Mouse (Mus musculus): ENCODE data around the gene Bag3. TPM values are rescaled to one million over a fixed set of nuclear protein-coding genes. Genes with fewer than 3 reads are reported as not detected.

The Bag3 gene
- total RNA-seq (2018; cell fraction: chromatin; rRNA removed), result 10 to 100 TPM in 6 of 26 experiments, 1 to 10 TPM in 20; 4.2 to 16.7 (median 7.7) TPM
- 10 to 100 TPM; 20.9 to 42.1 (median 31.0) TPM for total RNA-seq (2018; cell fraction: cytosol; rRNA removed)
- total RNA-seq (2018; cell fraction: nucleus; rRNA removed), result 10 to 100 TPM in 25 of 26 experiments, 1 to 10 TPM in 1; 8.2 to 29.9 (median 16.8) TPM
- 25.9 to 48.6 TPM (median 33.9 TPM) in 3 replicates for polyA plus RNA-seq (2018)

DNA sequence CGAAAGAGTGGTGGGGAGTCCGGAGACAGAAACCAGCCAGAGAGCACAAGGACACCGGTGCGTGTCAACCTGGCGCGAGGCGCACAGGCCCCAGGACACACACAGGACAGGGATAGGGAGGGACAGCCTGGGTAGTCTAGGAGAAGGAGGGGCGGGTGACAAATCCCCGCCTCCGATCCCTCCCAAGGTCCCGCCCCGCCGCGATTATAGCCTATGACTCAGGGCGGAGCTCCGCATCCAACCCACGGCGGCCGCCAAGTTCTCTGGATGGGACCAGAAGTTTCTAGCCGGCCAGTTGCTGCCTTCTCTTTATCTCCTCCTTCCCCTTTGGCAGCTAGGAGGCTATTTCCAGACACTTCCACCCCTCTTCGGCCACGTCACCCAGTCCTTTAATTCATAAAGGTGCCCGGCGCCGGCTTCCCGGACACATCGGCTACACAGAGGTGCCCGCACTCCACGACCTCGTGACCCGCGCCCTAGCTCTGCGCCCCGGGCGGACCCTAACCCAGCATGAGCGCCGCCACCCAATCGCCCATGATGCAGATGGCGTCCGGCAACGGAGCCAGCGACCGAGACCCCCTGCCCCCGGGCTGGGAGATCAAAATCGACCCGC lies at the start of gene Bag3:
Gene Bag3 (plus strand): TSS at position 268 of the 613 bp plus-strand sequence.
- Histone ChIP-seq H3K79me2 (ENCODE audit: inconsistent target) (peaks cover 41% of the 10 kb centered on the region), H3K36me3 (ENCODE audit: inconsistent target) (no peaks in the 10 kb centered on the region), H3K4me3 (ENCODE audit: inconsistent target) (peak within 1 kb of the TSS; percentile 54), H3K27ac (peak within 1 kb of the TSS; percentile 57)
- WGBS (ENCODE audit: missing documents), result under 1% methylated on average over 45 of the region's 46 CpGs

DNA sequence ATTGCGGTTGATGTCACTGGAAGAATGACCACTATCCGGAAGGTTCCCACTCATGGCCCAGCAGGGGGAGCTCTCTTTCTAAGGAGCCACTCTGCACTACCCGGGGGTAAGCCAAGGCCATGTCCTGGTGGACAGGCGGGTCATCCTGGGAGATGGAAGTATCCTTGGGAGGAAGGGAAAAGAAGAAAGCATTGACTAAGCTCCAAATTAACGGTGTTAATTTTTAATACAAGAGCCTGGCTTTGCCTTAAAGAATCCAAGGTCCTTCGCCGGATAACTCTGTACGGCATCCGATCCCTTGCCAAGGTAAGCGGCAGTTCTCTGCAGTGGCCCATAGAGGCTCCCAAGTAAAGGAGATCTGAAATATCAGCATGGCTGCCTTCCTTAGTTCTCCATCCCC lies 49.1 kb upstream of the Bag3 start:
- H3K79me2 ChIP-seq (ENCODE audit: inconsistent target), result no peaks in the 10 kb centered on the region
- H3K36me3 ChIP-seq (ENCODE audit: inconsistent target), result no peaks in the 10 kb centered on the region
- H3K4me3 ChIP-seq (ENCODE audit: inconsistent target), result no peak overlapping the region
- H3K27ac ChIP-seq, result no peak overlapping the region
- WGBS (ENCODE audit: missing documents), result 67% methylated on average over 10 of the region's 10 CpGs

DNA sequence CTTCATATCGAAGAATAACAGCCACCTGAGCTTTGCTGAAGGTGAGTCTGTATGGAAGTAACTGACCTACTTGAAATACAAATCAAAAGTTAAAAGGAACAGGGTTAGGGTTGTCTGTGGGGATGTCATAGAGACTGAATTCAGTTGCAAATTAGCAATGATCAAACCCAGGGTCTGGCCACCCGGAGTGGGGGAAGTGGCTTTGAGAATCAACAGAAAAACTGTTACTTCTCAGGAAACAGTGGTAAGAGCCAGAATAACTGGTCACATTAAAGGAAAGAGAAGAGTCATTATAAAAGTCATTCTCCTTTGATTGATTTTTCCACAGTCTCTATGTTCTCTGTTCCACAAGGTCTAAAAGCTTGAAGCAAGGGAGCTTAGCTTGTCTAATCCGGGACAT lies 34.4 kb upstream of the Bag3 start:
- WGBS (ENCODE audit: missing documents), result 91% methylated on average over 3 of the region's 3 CpGs
- Histone ChIP-seq H3K4me3 (ENCODE audit: inconsistent target) (no peak overlapping the region), H3K36me3 (ENCODE audit: inconsistent target) (no peaks in the 10 kb centered on the region), H3K79me2 (ENCODE audit: inconsistent target) (no peaks in the 10 kb centered on the region), H3K27ac (no peak overlapping the region)

DNA sequence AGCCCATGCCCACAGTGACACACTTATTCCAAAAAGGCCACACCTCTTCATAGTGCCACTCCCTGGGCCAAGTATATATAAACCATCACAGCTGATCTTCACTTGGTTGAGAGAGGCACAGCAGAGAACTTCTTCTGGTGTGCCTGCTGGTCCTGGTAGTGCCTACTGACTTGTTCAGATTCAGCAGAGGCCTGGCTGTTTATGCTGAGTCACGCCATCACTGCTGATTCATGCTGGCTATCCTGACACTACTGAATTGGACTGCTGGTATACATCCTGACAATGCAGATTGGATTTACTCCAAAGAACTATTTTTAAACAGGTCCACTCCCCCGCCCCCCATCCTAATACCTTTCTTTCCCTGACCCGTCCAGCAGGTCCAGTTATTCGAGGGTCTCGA lies 28.9 kb upstream of the Bag3 start:
- H3K79me2 ChIP-seq (ENCODE audit: inconsistent target), result no peaks in the 10 kb centered on the region
- H3K36me3 ChIP-seq (ENCODE audit: inconsistent target), result no peaks in the 10 kb centered on the region
- no peak overlapping the region for H3K4me3 ChIP-seq (ENCODE audit: inconsistent target)
- WGBS (ENCODE audit: missing documents), result 95% methylated on average over 5 of the region's 5 CpGs
- H3K27ac ChIP-seq, result no peak overlapping the region

DNA sequence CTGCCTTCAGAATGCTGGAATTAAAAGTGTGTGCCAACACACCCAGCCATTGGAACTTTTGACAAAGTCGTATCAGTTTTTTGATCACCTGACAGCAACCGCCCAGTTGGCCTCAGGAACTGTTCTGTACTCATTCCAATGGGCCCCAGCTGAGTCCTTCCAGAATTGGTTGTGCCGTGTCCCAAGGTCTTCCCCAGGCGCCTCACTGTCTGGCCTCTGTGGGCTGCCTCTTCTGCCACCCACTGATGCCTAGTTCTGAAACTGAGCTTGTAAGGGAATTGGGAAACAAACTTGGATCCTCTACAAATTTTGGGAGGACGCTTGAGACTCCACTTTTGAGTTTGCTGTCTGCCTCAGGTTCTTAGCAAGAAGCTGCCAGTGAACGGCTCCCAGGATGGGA lies 23.6 kb upstream of the Bag3 start:
- Histone ChIP-seq H3K36me3 (ENCODE audit: inconsistent target) (no peaks in the 10 kb centered on the region), H3K79me2 (ENCODE audit: inconsistent target) (no peaks in the 10 kb centered on the region), H3K4me3 (ENCODE audit: inconsistent target) (no peak overlapping the region), H3K27ac (no peak overlapping the region)
- 89% methylated on average over 6 of the region's 6 CpGs for WGBS (ENCODE audit: missing documents)

DNA sequence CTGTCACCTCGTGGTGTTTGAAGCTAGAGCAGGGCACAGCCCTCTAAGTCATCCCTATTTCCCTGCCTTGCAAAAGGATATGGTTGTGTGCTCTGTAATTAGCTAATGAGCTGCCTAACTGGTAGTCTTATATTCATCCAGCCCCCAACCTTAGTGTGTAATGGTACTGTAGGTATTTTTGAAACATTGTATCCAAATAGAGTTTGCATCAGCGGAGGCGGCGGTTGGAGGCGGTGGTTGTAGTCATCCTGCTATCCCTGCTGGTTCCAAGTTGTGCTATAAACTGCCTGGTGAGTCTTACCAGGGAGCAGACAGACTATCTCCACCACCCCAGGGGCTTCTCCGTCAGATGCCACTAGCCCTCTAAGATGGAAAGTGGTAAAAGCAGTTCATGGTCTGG lies 19.3 kb upstream of the Bag3 start:
- WGBS (ENCODE audit: missing documents), result 92% methylated on average over 6 of the region's 6 CpGs
- no peak overlapping the region for H3K4me3 ChIP-seq (ENCODE audit: inconsistent target)
- no peaks in the 10 kb centered on the region for H3K79me2 ChIP-seq (ENCODE audit: inconsistent target)
- no peak overlapping the region for H3K27ac ChIP-seq
- no peaks in the 10 kb centered on the region for H3K36me3 ChIP-seq (ENCODE audit: inconsistent target)

DNA sequence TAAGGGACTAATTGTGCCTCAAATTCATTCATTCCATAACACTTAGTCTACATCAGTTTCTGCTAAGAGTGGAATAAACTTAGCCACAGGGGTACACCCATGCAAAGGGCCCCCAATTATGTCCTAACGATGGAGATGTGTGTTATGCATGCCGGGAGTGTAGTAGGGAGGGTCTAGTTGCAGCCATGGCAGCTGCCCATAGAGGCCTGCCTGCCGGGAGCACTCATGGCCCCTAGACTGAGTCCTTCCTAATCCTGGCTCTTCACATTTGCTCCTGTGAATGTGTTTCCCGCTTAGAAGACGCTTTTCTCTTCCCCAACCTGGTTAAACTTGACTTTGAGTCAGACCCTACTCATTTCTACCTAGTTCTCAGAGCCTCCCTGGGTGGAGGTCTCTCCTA lies 11.5 kb upstream of the Bag3 start:
- Histone ChIP-seq H3K27ac (no peak overlapping the region), H3K79me2 (ENCODE audit: inconsistent target) (no peaks in the 10 kb centered on the region), H3K4me3 (ENCODE audit: inconsistent target) (no peak overlapping the region), H3K36me3 (ENCODE audit: inconsistent target) (no peaks in the 10 kb centered on the region)
- WGBS (ENCODE audit: missing documents), result 94% methylated on average over 5 of the region's 5 CpGs

DNA sequence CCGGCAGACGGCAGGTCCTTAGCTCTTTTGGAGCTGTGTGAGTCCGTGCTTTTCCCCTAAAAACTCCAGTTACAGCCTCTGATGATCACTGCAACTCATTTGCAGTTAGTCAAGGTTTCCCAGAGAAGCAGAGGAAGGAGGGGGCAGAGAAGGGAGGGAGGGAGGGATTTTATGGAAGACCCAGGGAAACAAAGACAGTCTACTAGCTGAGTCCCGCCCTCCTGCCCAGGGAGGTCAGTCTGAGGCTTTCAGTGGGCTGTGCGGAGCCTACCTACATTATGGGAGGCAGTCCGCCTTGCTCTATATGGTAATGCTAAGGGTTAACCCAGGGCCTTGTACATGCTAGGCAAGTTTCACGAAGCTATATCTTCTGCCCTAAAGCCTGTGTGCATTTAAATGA lies 9.9 kb upstream of the Bag3 start:
- H3K36me3 ChIP-seq (ENCODE audit: inconsistent target), result no peaks in the 10 kb centered on the region
- 91% methylated on average over 7 of the region's 7 CpGs for WGBS (ENCODE audit: missing documents)
- H3K79me2 ChIP-seq (ENCODE audit: inconsistent target), result no peaks in the 10 kb centered on the region
- H3K27ac ChIP-seq, result no peak overlapping the region
- no peak overlapping the region for H3K4me3 ChIP-seq (ENCODE audit: inconsistent target)

DNA sequence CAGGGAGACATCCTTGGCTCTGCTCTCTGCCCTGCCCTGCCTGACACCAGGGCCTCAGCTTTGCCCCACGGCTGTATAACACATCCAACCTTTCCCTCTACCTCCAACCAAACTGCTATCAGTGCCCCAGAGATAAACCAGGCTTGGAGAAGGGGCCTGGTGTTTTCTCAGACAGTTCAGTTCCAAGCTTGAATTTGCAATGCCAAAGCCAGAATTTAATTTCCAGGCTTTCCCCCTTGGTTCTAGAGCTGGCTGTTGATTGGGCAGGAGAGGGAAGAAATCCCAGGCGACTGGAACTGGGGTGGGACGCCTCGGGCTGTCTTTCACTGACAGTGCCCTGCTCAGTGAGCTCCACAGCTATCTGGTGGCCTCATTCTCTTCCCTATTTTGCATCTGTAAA lies 9.1 kb upstream of the Bag3 start:
- no peak overlapping the region for H3K27ac ChIP-seq
- WGBS (ENCODE audit: missing documents), result 88% methylated on average over 4 of the region's 4 CpGs
- no peaks in the 10 kb centered on the region for H3K36me3 ChIP-seq (ENCODE audit: inconsistent target)
- H3K79me2 ChIP-seq (ENCODE audit: inconsistent target), result no peaks in the 10 kb centered on the region
- no peak overlapping the region for H3K4me3 ChIP-seq (ENCODE audit: inconsistent target)

DNA sequence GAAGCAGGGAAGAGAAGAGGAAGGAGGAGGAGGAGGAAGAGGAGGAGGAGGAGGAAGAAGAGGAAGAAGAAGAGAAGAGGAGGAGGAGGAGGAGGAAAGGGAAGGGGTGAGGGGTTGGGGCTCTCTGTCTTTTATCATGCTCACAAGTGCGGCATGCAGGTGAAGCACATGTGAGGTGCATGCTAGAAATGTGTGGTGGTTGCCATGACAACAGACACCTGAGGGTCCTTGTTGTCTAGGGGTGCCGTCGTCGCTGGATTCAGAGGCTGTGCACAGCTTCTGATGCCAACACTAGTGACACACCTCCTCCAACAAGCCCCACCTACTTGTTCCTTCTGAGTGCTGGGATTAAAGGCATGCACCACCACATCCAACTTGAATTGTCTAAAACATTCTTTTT lies 7.1 kb upstream of the Bag3 start:
- H3K4me3 ChIP-seq (ENCODE audit: inconsistent target), result no peak overlapping the region
- H3K79me2 ChIP-seq (ENCODE audit: inconsistent target), result no peaks in the 10 kb centered on the region
- H3K27ac ChIP-seq, result no peak overlapping the region
- 73% methylated on average over 4 of the region's 4 CpGs for WGBS (ENCODE audit: missing documents)
- no peaks in the 10 kb centered on the region for H3K36me3 ChIP-seq (ENCODE audit: inconsistent target)

DNA sequence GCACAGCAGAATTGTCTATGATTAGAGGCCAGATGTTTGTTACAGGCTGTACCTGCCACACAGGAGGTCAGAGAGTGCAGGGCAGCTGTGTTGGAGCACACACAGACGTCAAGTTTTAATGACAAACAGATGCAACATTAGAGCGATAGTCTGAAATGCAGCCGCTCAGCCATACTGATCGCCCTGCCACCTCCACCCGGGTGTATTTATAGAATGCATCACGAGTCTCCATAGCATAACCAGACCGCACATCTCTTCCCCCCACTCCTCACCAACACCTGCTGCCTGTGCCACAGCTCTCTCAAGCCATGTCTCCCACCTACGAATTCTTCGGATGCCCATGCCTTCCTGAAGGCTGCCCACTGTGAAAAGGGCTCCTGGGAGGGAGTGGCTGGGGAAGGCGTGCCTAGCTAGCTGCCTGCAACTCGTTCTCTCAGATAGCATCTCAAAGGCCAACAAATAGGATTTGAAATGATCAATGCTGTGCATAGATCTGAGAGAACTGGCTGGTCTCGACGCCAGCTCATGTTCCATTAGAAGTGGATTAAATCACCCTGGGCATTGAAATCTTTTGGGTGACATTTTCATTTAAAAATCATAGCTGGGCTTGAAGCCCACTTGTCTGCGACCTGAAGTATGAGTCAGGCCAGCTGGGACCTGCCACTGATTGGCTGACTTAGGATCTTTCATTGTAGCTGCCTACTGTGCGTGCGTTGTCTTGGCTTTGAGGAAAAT lies 3.9 kb upstream of the Bag3 start:
- no peak overlapping the region for H3K27ac ChIP-seq
- no peaks in the 10 kb centered on the region for H3K36me3 ChIP-seq (ENCODE audit: inconsistent target)
- 85% methylated on average over 13 of the region's 16 CpGs for WGBS (ENCODE audit: missing documents)
- H3K79me2 ChIP-seq (ENCODE audit: inconsistent target), result peaks cover 1% of the 10 kb centered on the region
- no peak overlapping the region for H3K4me3 ChIP-seq (ENCODE audit: inconsistent target)

DNA sequence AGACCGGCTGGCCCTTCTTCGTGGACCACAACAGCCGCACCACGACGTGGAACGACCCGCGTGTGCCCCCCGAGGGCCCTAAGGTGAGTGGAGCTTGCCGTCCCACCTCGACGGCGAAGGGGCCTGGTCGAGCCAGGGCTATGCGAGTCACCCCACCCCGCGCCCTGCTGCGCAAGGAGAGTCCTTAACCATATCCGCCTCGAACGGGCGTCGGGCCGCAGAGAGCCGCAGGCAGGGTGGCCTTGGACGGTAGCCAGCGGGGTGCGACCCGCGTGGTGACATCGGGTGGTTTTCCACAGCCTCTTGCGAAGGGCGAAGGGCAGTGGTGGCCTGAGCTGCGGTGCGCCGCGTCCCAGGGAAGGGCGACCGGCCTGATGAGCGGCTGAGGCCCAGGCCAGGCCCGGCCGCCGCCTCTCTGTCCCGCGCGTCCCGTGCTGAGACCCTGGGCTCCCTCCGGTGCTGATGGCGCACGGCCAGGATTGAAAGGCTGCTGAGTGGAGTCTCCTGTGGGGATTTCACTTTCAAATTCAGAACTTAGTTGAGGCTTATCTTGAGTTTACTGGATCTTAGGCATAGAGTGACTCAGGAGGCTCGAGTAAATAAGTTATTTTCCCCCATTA lies 656 bp downstream of the Bag3 start:
- 1% methylated on average over 48 of the region's 51 CpGs for WGBS (ENCODE audit: missing documents)
- Histone ChIP-seq H3K79me2 (ENCODE audit: inconsistent target) (peaks cover 47% of the 10 kb centered on the region), H3K27ac (peak overlapping the region; percentile 57), H3K4me3 (ENCODE audit: inconsistent target) (peak overlapping the region; percentile 54), H3K36me3 (ENCODE audit: inconsistent target) (no peaks in the 10 kb centered on the region)

DNA sequence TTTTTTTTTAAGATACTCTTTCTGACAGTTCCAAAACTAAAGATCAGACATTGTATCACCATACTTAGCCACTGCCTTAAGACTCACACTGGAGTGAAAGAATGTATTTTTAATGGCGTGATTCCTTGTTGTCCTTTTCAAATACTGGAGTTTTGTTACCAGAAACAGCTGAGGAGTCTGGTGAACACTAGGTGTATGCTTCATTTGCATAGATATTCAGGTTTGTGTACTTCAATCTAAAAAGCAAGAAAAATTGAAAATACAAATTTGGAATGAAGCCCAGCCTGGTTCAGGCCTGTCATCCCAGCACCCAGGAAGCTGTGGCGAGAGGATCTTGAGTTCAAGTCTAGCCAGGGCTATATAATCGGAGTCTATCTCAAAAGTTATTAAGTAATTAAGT lies 1.2 kb downstream of the Bag3 start:
- Histone ChIP-seq H3K27ac (peak overlapping the region; percentile 57), H3K79me2 (ENCODE audit: inconsistent target) (peaks cover 53% of the 10 kb centered on the region), H3K36me3 (ENCODE audit: inconsistent target) (no peaks in the 10 kb centered on the region), H3K4me3 (ENCODE audit: inconsistent target) (peak overlapping the region; percentile 54)
- WGBS (ENCODE audit: missing documents), result 75% methylated on average over 3 of the region's 3 CpGs

DNA sequence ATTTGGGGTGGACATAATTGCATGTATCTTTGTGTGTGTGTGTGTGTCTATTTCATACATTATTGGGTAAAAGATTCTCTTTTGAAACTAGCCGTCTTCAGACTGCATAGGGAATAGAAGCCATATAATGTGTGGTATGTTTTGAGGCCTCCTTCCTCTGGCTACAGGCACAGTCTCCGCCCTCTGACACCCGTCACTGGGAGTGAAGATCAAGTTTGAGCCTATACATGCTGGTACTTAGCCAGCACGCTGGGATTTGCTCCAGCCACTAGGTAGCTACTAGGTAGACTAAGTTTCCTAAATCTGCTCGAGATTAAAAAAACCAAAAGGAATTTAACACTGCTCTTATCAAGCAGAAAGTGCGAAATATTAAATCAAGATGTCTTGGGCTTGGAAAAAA lies 3.2 kb downstream of the Bag3 start:
- no peak overlapping the region for H3K4me3 ChIP-seq (ENCODE audit: inconsistent target)
- 88% methylated on average over 6 of the region's 6 CpGs for WGBS (ENCODE audit: missing documents)
- no peaks in the 10 kb centered on the region for H3K36me3 ChIP-seq (ENCODE audit: inconsistent target)
- no peak overlapping the region for H3K27ac ChIP-seq
- H3K79me2 ChIP-seq (ENCODE audit: inconsistent target), result peaks cover 73% of the 10 kb centered on the region

DNA sequence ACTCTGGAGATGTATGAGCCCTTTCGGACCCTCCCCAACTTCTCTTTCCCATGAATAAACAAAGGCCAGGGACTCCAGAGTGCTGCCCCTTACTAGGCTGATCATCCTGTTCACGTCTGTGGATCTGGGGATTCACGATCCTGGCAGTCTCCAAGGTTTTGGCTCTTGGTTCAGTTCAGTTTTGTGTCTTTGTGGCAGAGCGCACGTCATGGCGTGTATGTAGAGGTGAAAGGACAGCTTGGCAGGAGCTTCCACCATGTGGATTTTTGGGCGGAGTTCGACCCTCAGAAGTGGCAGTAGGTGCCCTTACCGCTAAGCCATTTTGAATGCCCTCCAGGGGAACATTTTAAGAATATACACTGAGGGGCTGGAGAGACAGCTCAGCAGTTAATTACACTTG lies 5.2 kb downstream of the Bag3 start:
- Histone ChIP-seq H3K36me3 (ENCODE audit: inconsistent target) (no peaks in the 10 kb centered on the region), H3K27ac (no peak overlapping the region), H3K79me2 (ENCODE audit: inconsistent target) (peaks cover 93% of the 10 kb centered on the region), H3K4me3 (ENCODE audit: inconsistent target) (no peak overlapping the region)
- 97% methylated on average over 9 of the region's 9 CpGs for WGBS (ENCODE audit: missing documents)
